Mouse (Mus musculus): Measurements from ENCODE around the gene Wnt5a. TPM values are rescaled to one million over a fixed set of nuclear protein-coding genes. Genes with fewer than 3 reads are reported as not detected.
A peak's percentile ranks its signal among the peaks of the same experiment; 100 is the strongest.

The Wnt5a gene
- polyA plus RNA-seq, 1 experiment, result 112 TPM

DNA sequence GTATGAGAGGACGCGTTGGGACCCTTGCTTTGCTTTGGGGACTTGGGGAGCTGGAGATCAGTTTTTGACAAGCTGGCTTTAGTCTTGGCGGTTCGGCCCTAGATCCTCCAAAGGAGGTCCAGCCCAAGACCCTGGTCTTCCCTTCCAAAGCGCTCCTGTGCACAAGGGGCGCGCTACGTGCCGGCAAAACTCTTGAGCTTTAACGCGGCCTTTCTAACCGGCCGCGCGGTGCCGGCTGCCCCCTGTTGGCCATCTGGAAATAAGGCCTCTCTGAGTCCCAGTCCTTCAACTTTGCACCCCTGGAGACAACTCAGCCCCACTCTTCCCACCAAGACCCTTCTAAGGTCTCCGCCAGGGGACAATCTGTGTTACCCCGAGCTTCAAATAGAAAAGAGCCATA, 2.9 kb downstream of the Wnt5a start:
- Histone ChIP-seq H3K4me3 (ENCODE audit: insufficient read depth, low read length) (peak overlapping the region; percentile 59), H3K27ac (ENCODE audit: insufficient read depth, low read length) (peak overlapping the region; percentile 92), H3K4me1 (ENCODE audit: control insufficient read depth, insufficient read depth, low read length) (0 out of 2 replicates have a peak, but pooled peaks cover 5% of the 10 kb centered on the region)
- TF ChIP-seq CTCF (IDR thresholded peaks at IDR 0.05; ENCODE audit: borderline replicate concordance, insufficient read depth, low read length) (peak; percentile 43; the same call in 1 of the 2 replicates), POLR2A (IDR thresholded peaks at IDR 0.05; ENCODE audit: low read depth, low read length) (peak; percentile 9; the same call in 1 of the 2 replicates)

- peak overlapping the region; percentile 59 for H3K4me3 ChIP-seq (ENCODE audit: insufficient read depth, low read length)
- H3K27ac ChIP-seq (ENCODE audit: insufficient read depth, low read length), result peak overlapping the region; percentile 78
- 0 out of 2 replicates have a peak, but pooled peaks cover 5% of the 10 kb centered on the region for H3K4me1 ChIP-seq (ENCODE audit: control insufficient read depth, insufficient read depth, low read length)
- no peak for TF ChIP-seq CTCF (IDR thresholded peaks at IDR 0.05; ENCODE audit: borderline replicate concordance, insufficient read depth, low read length)
- peak; percentile 30; the same call in 1 of the 2 replicates for TF ChIP-seq POLR2A (IDR thresholded peaks at IDR 0.05; ENCODE audit: low read depth, low read length)
These were observed 4.0 kb downstream of the Wnt5a start for GRCm38 (mm10) chr14:28508288-28509258.

DNA sequence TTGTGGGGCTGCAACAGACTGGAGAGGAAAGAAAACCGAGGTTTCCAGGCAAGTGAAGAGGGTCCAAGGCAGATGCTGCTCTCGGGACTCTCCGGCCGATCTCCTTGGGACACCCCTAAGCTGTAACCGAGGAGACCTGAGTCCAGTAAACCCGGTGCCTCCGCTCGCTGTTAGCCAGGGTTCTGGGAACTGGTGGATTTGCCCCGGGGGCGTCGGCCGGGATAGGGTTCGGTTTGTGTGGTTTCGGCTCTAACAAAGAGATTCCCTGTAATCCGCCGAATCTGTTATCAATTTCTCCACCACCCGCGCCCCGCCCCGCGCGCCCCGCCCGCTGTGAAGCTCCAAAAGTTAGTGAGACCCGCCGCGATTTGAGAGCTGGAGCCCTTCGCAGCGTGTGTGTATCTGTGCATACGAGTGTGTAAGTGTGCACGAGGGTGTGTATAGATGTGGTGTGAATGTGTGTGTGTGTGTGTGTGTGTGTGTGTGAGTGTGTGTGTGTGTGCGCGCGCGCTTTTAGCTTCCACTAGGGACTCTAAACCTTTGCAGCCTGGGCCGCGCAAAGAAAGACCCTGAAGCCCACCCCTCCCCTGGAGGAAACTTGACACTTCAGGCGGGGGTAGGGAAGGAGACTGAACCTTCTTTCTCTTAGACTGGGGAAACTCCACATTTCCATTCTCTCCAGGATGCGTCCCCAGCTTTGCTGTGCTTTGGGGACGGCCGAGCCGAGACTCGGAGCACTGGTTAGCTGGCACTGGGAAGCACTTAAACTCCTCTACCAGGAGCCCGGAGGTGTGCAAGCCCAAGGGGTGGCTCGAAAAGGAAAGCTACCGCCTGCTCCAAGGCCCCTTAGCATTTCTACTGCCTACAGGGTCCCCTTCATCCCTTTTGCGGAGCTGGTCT, 5.1 kb downstream of the Wnt5a start:
- TF ChIP-seq POLR2A (IDR thresholded peaks at IDR 0.05; ENCODE audit: low read depth, low read length) (peak; percentile 62), CTCF (IDR thresholded peaks at IDR 0.05; ENCODE audit: borderline replicate concordance, insufficient read depth, low read length) (no peak)
- H3K27ac ChIP-seq (ENCODE audit: insufficient read depth, low read length), result peak overlapping the region; percentile 93
- H3K4me3 ChIP-seq (ENCODE audit: insufficient read depth, low read length), result peak overlapping the region; percentile 59
- H3K4me1 ChIP-seq (ENCODE audit: control insufficient read depth, insufficient read depth, low read length), result 0 out of 2 replicates have a peak, but pooled peaks cover 4% of the 10 kb centered on the region

DNA sequence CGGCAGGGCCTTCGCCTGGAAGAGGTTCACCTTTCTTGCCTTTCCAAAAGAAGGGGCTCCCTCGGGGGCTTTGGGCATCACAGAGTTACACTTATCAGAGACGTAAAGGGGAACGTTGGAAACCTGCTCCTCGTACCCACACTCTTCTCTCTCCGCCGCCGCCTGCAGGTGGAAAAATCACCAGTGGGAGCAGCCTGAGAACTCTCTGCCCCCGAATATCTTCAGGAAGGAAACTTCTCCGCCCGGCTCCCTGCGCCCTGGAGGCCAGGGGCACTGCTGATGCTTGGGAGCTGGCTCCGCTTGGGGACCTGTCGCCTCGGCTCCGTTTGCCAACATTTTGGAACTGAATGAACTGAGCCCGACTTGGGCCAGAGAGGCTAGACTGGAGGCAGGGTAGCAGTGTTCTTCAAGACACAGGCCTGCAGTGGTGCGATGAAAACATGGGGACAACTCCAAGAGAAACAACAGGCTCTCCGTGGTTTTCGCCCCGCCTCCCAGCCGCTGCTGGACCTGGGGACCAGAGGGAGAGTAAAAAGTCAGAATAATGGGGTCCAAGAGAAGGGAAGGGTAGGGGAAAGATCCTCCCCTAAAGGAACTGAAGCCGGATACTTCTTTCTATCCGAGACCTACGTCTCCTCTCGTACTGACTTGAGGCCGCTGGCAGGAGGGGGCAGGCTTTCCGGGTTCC, 5.9 kb downstream of the Wnt5a start:
- Histone ChIP-seq H3K4me3 (ENCODE audit: insufficient read depth, low read length) (peak overlapping the region; percentile 59), H3K4me1 (ENCODE audit: control insufficient read depth, insufficient read depth, low read length) (0 out of 2 replicates have a peak, but pooled peaks cover 4% of the 10 kb centered on the region), H3K27ac (ENCODE audit: insufficient read depth, low read length) (peak overlapping the region; percentile 93)
- no peak for TF ChIP-seq CTCF (IDR thresholded peaks at IDR 0.05; ENCODE audit: borderline replicate concordance, insufficient read depth, low read length)
- TF ChIP-seq POLR2A (IDR thresholded peaks at IDR 0.05; ENCODE audit: low read depth, low read length), result peak; percentile 36; the same call in 1 of the 2 replicates

DNA sequence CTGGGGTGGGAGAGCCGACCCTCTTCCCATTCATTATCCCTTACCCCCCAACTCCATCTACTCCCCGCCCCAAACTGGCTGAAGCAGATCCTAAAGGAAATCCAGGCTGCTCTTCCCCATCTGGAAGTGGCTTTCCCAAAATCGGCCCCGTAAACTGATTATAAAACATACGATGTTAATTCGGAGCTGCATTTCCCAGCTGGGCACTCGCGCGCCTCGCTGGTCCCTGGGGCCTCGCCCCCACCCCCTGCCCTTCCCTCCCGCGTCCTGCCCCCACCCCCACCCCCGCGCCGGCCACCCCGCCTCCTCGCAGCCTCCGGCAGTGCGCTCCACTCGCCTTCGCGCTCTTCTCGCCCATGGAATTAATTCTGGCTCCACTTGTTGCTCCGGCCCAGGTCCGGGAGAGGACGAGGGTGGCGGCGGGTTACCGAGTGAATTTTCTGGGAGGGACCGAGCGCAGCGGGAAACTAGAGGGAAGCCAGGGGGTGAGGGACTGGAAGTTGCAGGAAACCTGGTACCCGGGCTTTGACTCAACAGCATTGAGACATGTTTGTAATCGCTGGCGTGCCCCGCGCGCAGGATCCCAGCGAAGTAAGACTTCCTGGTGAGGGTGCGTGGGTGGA, 6.6 kb downstream of the Wnt5a start:
- TF ChIP-seq CTCF (IDR thresholded peaks at IDR 0.05; ENCODE audit: borderline replicate concordance, insufficient read depth, low read length), result no peak
- TF ChIP-seq POLR2A (IDR thresholded peaks at IDR 0.05; ENCODE audit: low read depth, low read length), result no peak
- Histone ChIP-seq H3K27ac (ENCODE audit: insufficient read depth, low read length) (peak overlapping the region; percentile 93), H3K4me1 (ENCODE audit: control insufficient read depth, insufficient read depth, low read length) (0 out of 2 replicates have a peak, but pooled peaks cover 4% of the 10 kb centered on the region), H3K4me3 (ENCODE audit: insufficient read depth, low read length) (peak overlapping the region; percentile 59)

- 0 out of 2 replicates have a peak, but pooled peaks cover 4% of the 10 kb centered on the region for H3K4me1 ChIP-seq (ENCODE audit: control insufficient read depth, insufficient read depth, low read length)
These were observed 8.4 kb downstream of the Wnt5a start for GRCm38 (mm10) chr14:28512805-28513590.

GRCm38 (mm10) chr14:28514171-28514570, 9.6 kb downstream of the Wnt5a start:
- Histone ChIP-seq H3K27ac (ENCODE audit: insufficient read depth, low read length) (no peak overlapping the region), H3K4me3 (ENCODE audit: insufficient read depth, low read length) (0 out of 2 replicates have a peak overlapping the region, but pooled peaks have one; percentile 9), H3K4me1 (ENCODE audit: control insufficient read depth, insufficient read depth, low read length) (no peaks in the 10 kb centered on the region)
- TF ChIP-seq CTCF (IDR thresholded peaks at IDR 0.05; ENCODE audit: borderline replicate concordance, insufficient read depth, low read length) (no peak), POLR2A (IDR thresholded peaks at IDR 0.05; ENCODE audit: low read depth, low read length) (no peak)

More at GRCm38 (mm10) chr14:28512805-28513590, 8.4 kb downstream of the Wnt5a start:
- Histone ChIP-seq H3K27ac (ENCODE audit: insufficient read depth, low read length) (no peak overlapping the region), H3K4me3 (ENCODE audit: insufficient read depth, low read length) (peak overlapping the region; percentile 9)
- no peak for TF ChIP-seq CTCF (IDR thresholded peaks at IDR 0.05; ENCODE audit: borderline replicate concordance, insufficient read depth, low read length)
- no peak for TF ChIP-seq POLR2A (IDR thresholded peaks at IDR 0.05; ENCODE audit: low read depth, low read length)

DNA sequence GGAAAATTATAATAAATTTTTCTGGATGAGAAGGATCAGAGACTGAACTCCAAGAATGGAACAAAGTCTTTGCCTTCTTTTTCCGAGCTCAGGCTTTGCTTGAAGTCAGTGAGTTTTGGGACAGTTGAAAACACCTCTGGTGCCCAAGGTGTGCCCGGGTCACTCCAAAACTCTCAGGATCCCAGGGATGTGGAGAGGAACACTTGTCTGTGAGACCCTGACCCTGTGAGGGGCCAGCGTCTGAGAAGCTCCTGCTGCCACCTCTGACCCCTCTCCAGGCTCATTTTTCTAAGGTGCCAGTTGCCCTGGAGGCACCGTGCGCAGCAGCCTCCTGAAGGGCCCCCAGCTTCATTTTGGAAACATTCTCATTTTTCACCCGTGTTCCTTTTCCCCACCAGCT, 10.8 kb downstream of the Wnt5a start:
- H3K27ac ChIP-seq (ENCODE audit: insufficient read depth, low read length), result no peak overlapping the region
- TF ChIP-seq POLR2A (IDR thresholded peaks at IDR 0.05; ENCODE audit: low read depth, low read length) (no peak), CTCF (IDR thresholded peaks at IDR 0.05; ENCODE audit: borderline replicate concordance, insufficient read depth, low read length) (no peak)
- no peak overlapping the region for H3K4me3 ChIP-seq (ENCODE audit: insufficient read depth, low read length)
- no peaks in the 10 kb centered on the region for H3K4me1 ChIP-seq (ENCODE audit: control insufficient read depth, insufficient read depth, low read length)

All from embryonic fibroblast, embryonic 13.5 days (primary cell).